Mouse (Mus musculus) neutrophil, adult 59 days (primary cell): Measurements from ENCODE around the gene Selenop. TPM values are rescaled to one million over a fixed set of nuclear protein-coding genes. Genes with fewer than 3 reads are reported as not detected.

Experiments
- total RNA-seq, 2 experiments: library from RNA; stranded (reverse); gene quantifications; 1 replicate in 1 of 2; 2 replicates in 1 of 2; pipeline ENCODE4 v1.2.4; 2023

Gene Selenop
- total RNA-seq: 100 to 1,000 TPM in 1 of 2 experiments, 10 to 100 TPM in 1; 89.2 to 109 TPM

GRCm38 (mm10) chr15:3268247-3268646 lies at the start of gene Selenop:
Gene Selenop, plus strand, starts transcription at chr15:3268547.

GRCm38 (mm10) chr15:3303426-3303825 lies 35.1 kb downstream of the Selenop start, which contains the start of gene Ccdc152:
Gene Ccdc152, minus strand, starts transcription at chr15:3303526.

Other genes with a start within 250 kb of the Selenop start
- gene Ccdc152, start 35.0 kb downstream of the Selenop start, total RNA-seq: not detected